Mouse (Mus musculus) forelimb bud, embryonic 11.5 days (tissue): ENCODE data around the gene Slc38a4.

Experiments used
- DNase-seq: peaks from one replicate; pipeline ENCODE4 v3.0.0-alpha.2; 2012; ENCODE audit warnings: low read depth, low spot score

The Slc38a4 gene

GRCm38 (mm10) chr15:97019323-97019722, 36.4 kb downstream of the Slc38a4 start:
- DNase-seq, result no peak

GRCm38 (mm10) chr15:97017195-97017594, 38.6 kb downstream of the Slc38a4 start:
- DNase-seq, result no peak

- DNase-seq, result no peak
Observed at GRCm38 (mm10) chr15:97015036-97015596, 40.6 kb downstream of the Slc38a4 start.

GRCm38 (mm10) chr15:97011599-97012372, 44.0 kb downstream of the Slc38a4 start:
- DNase-seq, result no peak

GRCm38 (mm10) chr15:97009271-97009670, 46.5 kb downstream of the Slc38a4 start:
- no peak for DNase-seq

- no peak for DNase-seq
Observed at GRCm38 (mm10) chr15:97005631-97006234, 50.0 kb downstream of the Slc38a4 start.

GRCm38 (mm10) chr15:97004525-97004867, 51.3 kb downstream of the Slc38a4 start:
- DNase-seq, result no peak

GRCm38 (mm10) chr15:97003851-97004524, 51.8 kb downstream of the Slc38a4 start:
- peak; percentile 61 for DNase-seq

GRCm38 (mm10) chr15:97003186-97003585, 52.6 kb downstream of the Slc38a4 start:
- DNase-seq, result no peak

- DNase-seq, result peak; percentile 18
Observed at GRCm38 (mm10) chr15:97002752-97003151, 53.0 kb downstream of the Slc38a4 start.

- DNase-seq, result no peak
Observed at GRCm38 (mm10) chr15:97001886-97002285, 53.9 kb downstream of the Slc38a4 start.

- peak; percentile 53 for DNase-seq
Observed at GRCm38 (mm10) chr15:97001416-97001815, 54.3 kb downstream of the Slc38a4 start.

- peak; percentile 92 for DNase-seq
Observed at GRCm38 (mm10) chr15:97000319-97001251, 55.2 kb downstream of the Slc38a4 start.

GRCm38 (mm10) chr15:96999401-96999800, 56.4 kb downstream of the Slc38a4 start:
- no peak for DNase-seq

- no peak for DNase-seq
Observed at GRCm38 (mm10) chr15:96985618-96986017, 70.1 kb downstream of the Slc38a4 start.

- no peak for DNase-seq
Observed at GRCm38 (mm10) chr15:96983581-96984330, 72.0 kb downstream of the Slc38a4 start.

- DNase-seq, result peak; percentile 19
Observed at GRCm38 (mm10) chr15:96975125-96975524, 80.6 kb downstream of the Slc38a4 start.

- DNase-seq, result no peak
Observed at GRCm38 (mm10) chr15:96974131-96974530, 81.6 kb downstream of the Slc38a4 start.

GRCm38 (mm10) chr15:96973370-96973769, 82.4 kb downstream of the Slc38a4 start:
- no peak for DNase-seq

- DNase-seq, result no peak
Observed at GRCm38 (mm10) chr15:96972706-96973274, 83.0 kb downstream of the Slc38a4 start.
